Mouse (Mus musculus) brain, adult 10 weeks (tissue): Measurements from ENCODE around the gene Slc30a2. TPM values are rescaled to one million over a fixed set of nuclear protein-coding genes. Genes with fewer than 3 reads are reported as not detected.

Experiments
- polyA plus RNA-seq: library from polyadenylated mRNA; stranded (reverse); fragments of 350-450 nt; fragmentation: Illumina TruSeq; extraction: RNeasy Lipid Tissue Mini Kit (QIAGEN cat#74804); gene quantifications from one replicate; pipeline ENCODE4 v1.2.3, GENCODE M21; 2015; ENCODE audit warnings: low read depth, low replicate concordance

Slc30a2 gene
- polyA plus RNA-seq = not detected

GRCm38 (mm10) chr4:134343071-134344031 is at the start of gene Slc30a2:
Gene Slc30a2 (plus strand): TSS chr4:134343181.

GRCm38 (mm10) chr4:134314876-134315275 is 28.1 kb upstream of the Slc30a2 start, which contains the start of gene Trim63:
Gene Trim63 (plus strand): TSS chr4:134315120.

DNA sequence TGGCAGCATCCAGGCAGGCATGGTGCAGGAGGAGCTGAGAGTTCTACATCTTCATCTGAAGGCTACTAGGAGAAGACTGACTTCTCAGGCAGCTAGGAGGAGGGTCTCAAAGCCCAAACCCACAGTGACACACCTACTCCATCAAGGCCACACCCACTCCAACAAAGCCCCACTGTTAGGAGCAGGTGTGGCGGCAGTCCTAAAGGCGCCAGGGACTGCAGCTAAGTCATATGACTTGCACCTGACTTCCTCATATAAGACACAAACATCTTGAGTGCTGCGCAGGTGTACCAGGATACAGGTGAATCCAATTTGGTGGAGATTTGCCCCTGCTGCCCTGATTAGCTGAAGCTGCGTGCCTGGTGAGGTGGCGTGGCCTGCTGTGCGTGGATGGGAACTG is 40.8 kb downstream of the Slc30a2 start, which contains the start of gene Extl1:
Gene Extl1 (minus strand): TSS at position 101 of the 400 bp plus-strand sequence.

GRCm38 (mm10) chr4:134395977-134396825 is 53.2 kb downstream of the Slc30a2 start, which contains the start of gene Pafah2:
Gene Pafah2 (plus strand): TSS chr4:134396320.

Other genes starting within 250 kb of the Slc30a2 start
- gene Cd52, start 248.1 kb upstream of the Slc30a2 start, polyA plus RNA-seq = 9.8 TPM
- gene Ubxn11, start 240.6 kb upstream of the Slc30a2 start, polyA plus RNA-seq = 19.3 TPM
- 286 TPM for gene Sh3bgrl3, start 214.4 kb upstream of the Slc30a2 start, polyA plus RNA-seq
- gene Cep85, start 156.1 kb upstream of the Slc30a2 start, polyA plus RNA-seq = 12.2 TPM
- gene Gm7534, start 140.2 kb upstream of the Slc30a2 start, polyA plus RNA-seq = not detected
- not detected for gene Catsper4, start 115.8 kb upstream of the Slc30a2 start, polyA plus RNA-seq
- gene Cnksr1, start 104.8 kb upstream of the Slc30a2 start, polyA plus RNA-seq = 0.18 TPM
- not detected for gene E130218I03Rik, start 99.5 kb upstream of the Slc30a2 start, polyA plus RNA-seq
- 12.3 TPM for gene Zfp593, start 97.6 kb upstream of the Slc30a2 start, polyA plus RNA-seq
- gene Gm30191, start 96.2 kb upstream of the Slc30a2 start, polyA plus RNA-seq = not detected
- gene Grrp1, start 89.1 kb upstream of the Slc30a2 start, polyA plus RNA-seq = 4.2 TPM
- gene Pdik1l, start 55.3 kb upstream of the Slc30a2 start, polyA plus RNA-seq = 11.7 TPM
- gene Trim63, start 28.1 kb upstream of the Slc30a2 start, polyA plus RNA-seq = not detected
- 32.5 TPM for gene Extl1, start 40.7 kb downstream of the Slc30a2 start, polyA plus RNA-seq
- gene Pafah2, start 53.1 kb downstream of the Slc30a2 start, polyA plus RNA-seq = 6.1 TPM
- 1,473 TPM for gene Stmn1, start 125.1 kb downstream of the Slc30a2 start, polyA plus RNA-seq
- gene Paqr7, start 153.5 kb downstream of the Slc30a2 start, polyA plus RNA-seq = 74.5 TPM
- 0.37 TPM for gene Aunip, start 167.8 kb downstream of the Slc30a2 start, polyA plus RNA-seq
- gene Mtfr1l, start 192.2 kb downstream of the Slc30a2 start, polyA plus RNA-seq = 76.0 TPM
- gene Selenon, start 209.0 kb downstream of the Slc30a2 start, polyA plus RNA-seq = 15.5 TPM